10 mouse cellular contexts compared by ENCODE assay signal in the genomic region with DNA sequence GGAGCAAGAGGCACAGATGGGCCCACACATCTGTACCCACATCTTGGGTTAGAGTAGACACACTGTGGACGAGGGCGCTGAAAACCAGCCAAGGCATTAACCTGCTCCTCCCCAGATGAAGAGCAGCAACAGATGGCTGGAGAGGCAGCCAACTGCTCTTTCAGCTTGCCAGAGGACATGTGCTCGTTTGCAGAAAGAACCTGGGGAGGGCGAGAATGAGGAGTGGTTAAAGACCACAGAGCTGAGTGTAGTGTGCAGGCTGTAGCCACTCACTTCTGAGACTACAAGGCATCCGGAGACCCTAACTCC.
DNase-seq lines count a peak whose midpoint lies in the region; ATAC-seq and TF ChIP-seq lines count a peak whose summit lies in the region.
"Had no signal": no experiment of that assay in that cellular context is flagged by ENCODE, and none has a peak within 500 bp of the region (broad histone marks: within the 10 kb centered on the region; RNA-seq: fewer than 3 reads in every experiment).

No protein-coding gene starts in this region.

- H3K36me3 ChIP-seq in forebrain, postnatal 0 days (ENCODE audit: insufficient read depth) = peaks cover 10% of the 10 kb centered on the region; the same call in 1 of the 2 replicates

- peak; percentile 69 for DNase-seq in layer of hippocampus, adult 11-12 months (ENCODE audit: low spot score)
- no peak for DNase-seq in layer of hippocampus, adult 9-10 months (ENCODE audit: low spot score)
- peak; percentile 84 for DNase-seq in cerebellum, adult 11 months
- DNase-seq in forebrain, postnatal 0 days = peak; percentile 75
- peak; percentile 34 for DNase-seq in mesoderm, embryonic 11.5 days (ENCODE audit: low read depth, low spot score)
- no peak for DNase-seq in spleen, adult 18-20 months
- DNase-seq: heart, adult 18-20 months had no signal

- H3K27me3 ChIP-seq in forebrain, postnatal 0 days (ENCODE audit: insufficient read depth, low read length) = no peaks in the 10 kb centered on the region

- no peak for TF ChIP-seq CTCF in forebrain, postnatal 0 days (IDR thresholded peaks at IDR 0.05; ENCODE audit: low read depth)

- no peak overlapping the region for H3K4me2 ChIP-seq in forebrain, postnatal 0 days (ENCODE audit: low read depth)
- H3K4me2 ChIP-seq: limb, embryonic 13.5 days had no signal

- peaks cover 15% of the 10 kb centered on the region; the same call in 1 of the 2 replicates for H3K4me1 ChIP-seq in forebrain, postnatal 0 days (ENCODE audit: insufficient read depth)

- peak overlapping the region; percentile 84 for H3K27ac ChIP-seq in forebrain, postnatal 0 days (ENCODE audit: low read depth, low read length)
- H3K27ac ChIP-seq: limb, embryonic 13.5 days had no signal

- no peak overlapping the region for H3K4me3 ChIP-seq in forebrain, postnatal 0 days (ENCODE audit: low read depth, low read length)
- H3K4me3 ChIP-seq: limb, embryonic 13.5 days had no signal

- peak; percentile 30 for ATAC-seq in forebrain, postnatal 0 days
- ATAC-seq in erythroid progenitor cell, adult 5-6 weeks (replicated peaks; ENCODE audit: low FRiP score, poor library complexity, severe bottlenecking) = no peak
- ATAC-seq in monocyte, adult 5-6 weeks (replicated peaks; ENCODE audit: insufficient number of reproducible peaks, low FRiP score, low TSS enrichment, poor library complexity, severe bottlenecking) = no peak

- no peak overlapping the region for H3K9ac ChIP-seq in forebrain, postnatal 0 days
- H3K9ac ChIP-seq: limb, embryonic 13.5 days had no signal

- H3K9me3 ChIP-seq in forebrain, postnatal 0 days (ENCODE audit: low read length) = no peaks in the 10 kb centered on the region
- H3K9me3 ChIP-seq: limb, embryonic 13.5 days had no signal

- WGBS in forebrain, postnatal 0 days = 40% methylated on average over 5 of the region's 5 CpGs

Comparison
In these comparisons a context has a peak if more than half of its experiments do, and no peak if none do; other contexts are left out.
1. DNase-seq: peak in layer of hippocampus, adult 11-12 months (single experiment), cerebellum, adult 11 months (single experiment), forebrain, postnatal 0 days (single experiment) and mesoderm, embryonic 11.5 days (single experiment); none in layer of hippocampus, adult 9-10 months (single experiment) and spleen, adult 18-20 months (0 of 2).